Mouse (Mus musculus) thymus, adult 18-20 months (tissue): Measurements from ENCODE around the gene Filip1.

Experiments used
- DNase-seq, 2 experiments: peaks; one replicate each; pipeline ENCODE4 v3.0.0; 2022; ENCODE audit warnings: mixed read lengths in 2 of 2

Filip1 gene

GRCm38 (mm10) chr9:79893841-79894612 lies 118.6 kb downstream of the Filip1 start:
- DNase-seq, result no peak

- no peak for DNase-seq
Measured at GRCm38 (mm10) chr9:79892183-79892582, 120.5 kb downstream of the Filip1 start.

GRCm38 (mm10) chr9:79890488-79890887 lies 122.2 kb downstream of the Filip1 start:
- DNase-seq, result no peak

- no peak for DNase-seq
Measured at GRCm38 (mm10) chr9:79889132-79889531, 123.5 kb downstream of the Filip1 start.

- DNase-seq, result no peak
Measured at GRCm38 (mm10) chr9:79885244-79886210, 127.1 kb downstream of the Filip1 start.

GRCm38 (mm10) chr9:79883139-79883538 lies 129.5 kb downstream of the Filip1 start:
- DNase-seq, result no peak

GRCm38 (mm10) chr9:79880031-79880430 lies 132.6 kb downstream of the Filip1 start:
- DNase-seq, result no peak

GRCm38 (mm10) chr9:79875522-79876131 lies 137.0 kb downstream of the Filip1 start:
- DNase-seq, result no peak

- no peak for DNase-seq
Measured at GRCm38 (mm10) chr9:79872598-79872997, 140.1 kb downstream of the Filip1 start.

GRCm38 (mm10) chr9:79869512-79869911 lies 143.1 kb downstream of the Filip1 start:
- DNase-seq, result no peak

- no peak for DNase-seq
Measured at GRCm38 (mm10) chr9:79865998-79866397, 146.7 kb downstream of the Filip1 start.

- no peak for DNase-seq
Measured at GRCm38 (mm10) chr9:79862544-79862943, 150.1 kb downstream of the Filip1 start.

- no peak for DNase-seq
Measured at GRCm38 (mm10) chr9:79847099-79847498, 165.6 kb downstream of the Filip1 start.

GRCm38 (mm10) chr9:79842615-79843014 lies 170.0 kb downstream of the Filip1 start:
- no peak for DNase-seq

- DNase-seq, result no peak
Measured at GRCm38 (mm10) chr9:79842028-79842427, 170.6 kb downstream of the Filip1 start.

- DNase-seq, result no peak
Measured at GRCm38 (mm10) chr9:79831294-79831693, 181.4 kb downstream of the Filip1 start.

- DNase-seq, result no peak
Measured at GRCm38 (mm10) chr9:79830874-79831273, 181.8 kb downstream of the Filip1 start.

GRCm38 (mm10) chr9:79829842-79830800 lies 182.5 kb downstream of the Filip1 start:
- DNase-seq, result no peak

GRCm38 (mm10) chr9:79827072-79827471 lies 185.6 kb downstream of the Filip1 start:
- no peak for DNase-seq

GRCm38 (mm10) chr9:79825526-79825925 lies 187.1 kb downstream of the Filip1 start:
- DNase-seq, result no peak

GRCm38 (mm10) chr9:79823856-79824255 lies 188.8 kb downstream of the Filip1 start:
- DNase-seq, result no peak

GRCm38 (mm10) chr9:79823438-79823837 lies 189.2 kb downstream of the Filip1 start:
- DNase-seq, result no peak
